Mouse (Mus musculus): Measurements from ENCODE around the gene Psmb4. TPM values are rescaled to one million over a fixed set of nuclear protein-coding genes. Genes with fewer than 3 reads are reported as not detected.
A peak's percentile ranks its signal among the peaks of the same experiment; 100 is the strongest.
"Not testable (repeated sequence)": the region's sequence is repeated elsewhere in the genome, so short reads cannot be mapped to it uniquely, and the experiment has no call there.

Psmb4 gene
- polyA plus RNA-seq, 1 experiment: 285 TPM

DNA sequence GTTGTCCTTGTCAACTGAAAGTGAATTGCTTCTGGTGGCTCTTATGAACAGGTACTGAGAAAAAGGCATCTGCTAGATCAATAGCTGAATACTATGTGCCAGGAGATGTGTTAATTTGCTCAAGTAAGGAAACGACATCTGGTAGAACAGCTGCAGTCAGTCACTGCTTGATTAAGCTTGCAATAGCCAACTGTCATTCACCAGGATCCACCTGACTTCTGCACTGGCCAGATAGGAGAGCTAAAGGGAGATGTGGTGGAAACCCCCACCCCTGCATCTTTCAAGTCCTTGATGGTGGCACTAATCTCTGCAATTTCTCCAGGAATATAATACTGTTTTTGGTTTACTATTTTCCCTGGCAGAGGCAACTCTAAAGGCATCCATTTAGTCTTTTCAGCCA is 19.7 kb upstream of the Psmb4 start:
- DNase-seq (ENCODE audit: low read depth): no peak

DNA sequence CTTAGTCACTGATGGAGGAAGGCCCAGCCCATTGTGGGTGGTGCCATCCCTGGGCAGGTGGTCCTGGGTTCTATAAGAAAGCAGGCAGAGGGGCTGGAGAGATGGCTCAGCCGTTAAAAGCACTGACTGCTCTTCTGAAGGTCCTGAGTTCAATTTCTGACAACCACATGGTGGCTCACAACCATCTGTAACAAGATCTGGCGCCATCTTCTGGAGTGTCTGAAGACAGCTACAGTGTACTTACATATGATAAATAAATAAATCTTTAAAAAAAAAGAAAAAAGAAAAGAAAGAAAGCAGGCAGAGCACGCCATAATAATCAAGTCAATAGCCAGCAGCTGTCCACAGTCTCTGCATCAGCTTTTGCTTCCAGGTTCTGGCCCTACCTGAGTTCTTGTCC is 18.0 kb upstream of the Psmb4 start:
- DNase-seq (ENCODE audit: low read depth): not testable (repeated sequence)

DNA sequence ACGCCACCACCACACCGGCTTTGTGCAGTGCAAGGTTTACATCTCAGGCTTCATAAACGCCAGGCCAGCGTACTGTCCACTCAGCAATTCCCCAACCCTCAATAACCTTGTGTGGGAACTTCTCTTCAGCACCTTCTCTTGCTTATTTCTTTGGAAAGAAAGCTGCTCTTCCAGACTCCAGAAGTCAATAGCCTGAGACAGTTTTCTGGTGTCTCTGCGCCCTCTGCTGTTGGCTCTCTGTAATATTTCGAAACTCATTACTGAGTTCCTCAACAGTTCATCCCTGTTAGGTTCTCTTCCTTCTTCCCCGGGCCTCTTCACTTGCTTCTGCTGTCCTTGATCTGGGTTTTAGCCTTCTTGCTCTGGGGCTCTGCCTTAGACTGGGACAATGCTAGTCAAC is 16.0 kb upstream of the Psmb4 start:
- no peak for DNase-seq (ENCODE audit: low read depth)

DNA sequence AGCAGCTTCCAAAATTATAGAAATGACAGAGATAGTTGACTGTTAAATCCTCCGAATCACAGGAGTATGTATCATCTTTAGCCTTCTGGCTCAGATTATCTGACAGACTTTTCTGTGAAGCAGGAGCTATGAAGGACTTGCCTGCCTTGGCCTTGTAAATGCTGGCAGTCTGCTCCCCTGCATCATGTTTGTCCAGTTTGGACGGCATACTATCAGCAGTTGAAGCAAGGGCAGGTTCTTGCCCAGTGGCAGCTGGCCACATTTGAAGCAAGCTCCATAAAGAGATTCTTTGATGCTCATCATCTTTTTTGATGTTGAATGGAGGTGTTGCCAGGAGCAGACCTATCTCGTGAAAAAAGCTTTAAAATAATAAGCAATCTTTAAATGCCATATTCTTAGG is 7.3 kb upstream of the Psmb4 start:
- no peak for DNase-seq (ENCODE audit: low read depth)

DNA sequence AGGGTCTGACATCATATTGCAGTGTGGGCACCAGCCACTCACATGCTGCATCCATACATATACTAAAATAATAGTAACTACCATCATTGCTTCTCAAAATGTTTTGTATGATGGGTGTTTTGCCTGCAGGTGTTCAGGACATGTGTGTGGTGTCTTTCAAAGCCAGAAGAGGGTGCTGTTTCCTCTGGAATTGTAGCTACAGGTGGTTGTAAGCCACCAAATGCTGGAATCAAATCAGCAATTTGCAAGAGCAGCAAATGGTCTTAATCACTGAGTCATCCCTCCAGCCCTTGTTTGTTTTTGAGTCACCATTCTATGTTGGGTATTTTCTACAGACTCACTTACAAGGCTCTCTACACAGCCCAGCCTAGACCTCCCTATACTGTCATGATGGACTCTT is 1.8 kb upstream of the Psmb4 start:
- no peak for DNase-seq (ENCODE audit: low read depth)

DNA sequence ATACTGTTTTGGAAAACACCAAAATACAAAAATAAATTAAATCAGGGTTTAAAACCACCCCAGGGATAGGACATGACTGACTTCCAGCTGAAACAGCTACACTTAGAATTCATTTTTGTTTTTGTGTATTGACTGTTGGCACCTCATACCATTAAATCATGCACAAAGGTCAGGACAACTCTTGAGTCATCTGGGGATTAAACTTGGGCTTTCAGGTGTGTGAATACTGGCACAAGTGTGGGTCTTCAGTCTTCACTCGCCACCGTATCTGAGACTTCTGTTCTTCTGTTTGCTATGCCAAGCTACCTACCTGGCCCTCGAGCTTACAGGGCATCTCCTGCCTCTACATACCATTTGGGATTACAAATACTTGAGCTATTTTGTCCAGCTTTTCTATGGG is 4.2 kb downstream of the Psmb4 start:
- no peak for DNase-seq (ENCODE audit: low read depth)

DNA sequence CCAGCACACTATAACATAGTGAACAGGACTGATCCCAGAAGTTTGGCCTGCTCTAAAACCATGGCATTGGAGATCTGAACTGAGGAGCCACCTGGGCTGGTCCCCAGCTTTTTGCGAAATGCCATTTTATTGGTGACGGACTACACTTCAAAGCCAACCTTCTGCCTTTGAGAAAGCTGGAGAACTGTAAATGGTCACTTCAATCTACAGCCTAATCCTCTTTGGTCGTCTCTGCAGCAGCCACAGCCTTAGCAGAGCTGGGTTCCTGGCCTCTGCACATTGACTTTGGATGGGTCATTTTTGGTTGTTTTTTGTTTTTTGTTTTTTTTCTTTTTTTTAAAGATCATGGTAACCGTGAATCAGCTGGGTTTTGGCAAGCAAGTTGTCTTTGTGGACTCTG is 4.9 kb downstream of the Psmb4 start:
- DNase-seq (ENCODE audit: low read depth): no peak

DNA sequence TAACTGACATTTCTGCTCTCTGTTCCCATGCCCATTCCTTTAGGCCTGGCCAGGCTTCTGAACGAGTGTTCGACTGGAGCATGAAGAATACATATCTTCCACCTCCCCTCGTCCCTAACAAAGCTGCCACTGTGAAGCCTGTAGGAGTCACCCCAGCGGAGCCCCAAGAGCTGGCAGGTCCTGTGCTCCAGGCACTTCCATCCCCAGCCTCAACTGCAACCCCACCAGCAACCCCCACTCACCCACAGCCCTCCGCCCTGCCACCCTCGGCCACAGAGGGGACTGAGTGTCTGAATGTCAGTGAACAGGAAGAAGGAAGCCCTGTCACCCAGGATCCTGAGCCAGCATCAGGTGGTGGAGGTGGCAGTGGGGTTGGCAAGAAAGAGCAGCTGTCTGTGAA is 8.1 kb downstream of the Psmb4 start:
- DNase-seq (ENCODE audit: low read depth): no peak

DNA sequence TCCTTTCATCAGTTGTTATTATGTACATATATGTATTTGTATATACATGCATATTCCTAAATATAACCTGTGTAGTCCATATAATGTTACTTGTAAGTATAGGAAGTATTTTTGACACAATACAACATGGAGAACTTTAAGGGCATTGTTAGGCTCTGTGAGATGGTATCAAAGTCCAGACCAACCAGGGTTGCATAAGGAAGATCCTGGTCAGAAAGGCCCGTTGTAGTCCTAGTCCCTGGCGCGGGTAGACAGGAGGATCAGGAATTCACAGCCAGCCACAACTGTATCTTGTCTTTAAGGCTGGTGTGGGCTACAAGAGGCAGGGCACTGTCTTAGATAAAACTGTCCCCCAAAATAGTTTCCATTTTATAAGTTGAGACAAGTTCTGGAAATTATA is 17.8 kb downstream of the Psmb4 start:
- no peak for DNase-seq (ENCODE audit: low read depth)

DNA sequence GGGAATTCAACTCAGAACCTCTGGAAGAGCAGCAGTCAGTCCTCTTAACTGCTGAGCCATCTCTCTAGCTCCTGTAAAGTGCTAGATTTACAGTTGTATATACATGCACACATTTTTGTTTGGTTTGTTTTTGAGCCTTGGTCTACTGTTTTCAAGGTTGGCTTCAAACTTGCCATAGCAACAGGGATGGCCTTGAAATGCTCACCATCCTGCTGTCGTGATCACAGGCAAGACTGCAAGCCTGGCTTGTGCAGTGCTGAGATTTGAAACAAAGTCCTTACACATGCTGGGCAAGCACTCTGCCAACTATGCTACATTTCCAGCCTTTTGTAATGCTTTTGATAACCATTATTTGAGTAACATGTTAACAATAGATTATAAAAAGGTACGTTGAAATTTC is 27.3 kb downstream of the Psmb4 start:
- DNase-seq (ENCODE audit: low read depth): no peak

DNA sequence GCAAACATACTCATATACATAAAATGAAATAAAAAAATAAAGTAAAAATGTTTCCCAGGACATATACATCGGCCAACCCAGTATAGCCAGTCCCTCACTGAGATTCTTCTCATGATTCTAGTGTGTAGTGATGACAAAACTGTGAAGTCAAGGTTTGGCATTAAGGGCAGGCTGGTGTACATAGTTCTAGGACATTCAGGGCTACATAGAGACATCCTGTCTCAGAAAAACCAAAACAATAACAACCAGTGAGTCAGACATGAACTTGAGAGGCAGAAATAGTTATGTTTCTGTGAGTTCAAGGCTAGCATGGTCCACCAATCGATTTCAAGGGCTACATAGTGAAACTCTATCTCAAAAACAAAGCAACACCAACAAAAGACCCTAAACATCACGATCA is 34.5 kb downstream of the Psmb4 start:
- DNase-seq (ENCODE audit: low read depth): no peak

DNA sequence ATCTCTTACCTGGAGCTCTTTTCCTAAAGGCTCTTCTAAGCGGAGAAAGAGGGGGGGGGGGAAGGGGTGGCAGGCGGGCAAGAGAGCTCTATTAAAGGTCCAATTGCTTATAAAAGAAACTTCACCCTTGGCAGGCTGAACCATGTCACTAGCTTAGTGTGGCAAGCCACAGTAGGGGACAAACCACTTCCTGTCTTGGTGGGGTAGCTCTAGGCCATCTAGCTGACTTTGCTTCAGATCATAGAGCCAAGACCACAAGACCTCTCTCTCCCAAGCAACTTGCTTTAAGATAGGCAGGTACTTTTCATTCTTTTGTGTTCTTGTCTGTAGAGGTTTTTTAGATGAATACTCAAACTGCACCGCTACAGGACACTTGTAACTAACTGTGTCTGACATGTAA is 35.0 kb downstream of the Psmb4 start:
- DNase-seq (ENCODE audit: low read depth): no peak

DNA sequence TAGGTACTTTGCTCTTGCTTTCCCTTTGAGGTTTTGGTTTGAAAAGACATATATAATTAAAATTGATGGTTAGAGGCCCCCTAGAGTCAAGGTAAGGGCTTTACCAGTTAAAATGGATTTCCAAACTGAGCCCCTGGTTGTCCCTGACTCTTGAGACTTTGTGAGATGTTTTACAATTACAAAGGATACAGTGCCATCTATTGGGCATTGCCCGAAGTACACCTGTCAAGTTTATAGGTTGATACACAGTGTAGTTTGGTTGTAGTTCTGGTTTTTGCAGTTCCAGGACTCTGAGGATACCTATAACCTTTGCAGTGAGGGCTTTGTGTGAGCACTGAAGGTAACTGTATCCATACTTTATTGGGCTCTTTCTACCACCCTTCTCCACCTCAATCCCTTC is 37.4 kb downstream of the Psmb4 start:
- no peak for DNase-seq (ENCODE audit: low read depth)

DNA sequence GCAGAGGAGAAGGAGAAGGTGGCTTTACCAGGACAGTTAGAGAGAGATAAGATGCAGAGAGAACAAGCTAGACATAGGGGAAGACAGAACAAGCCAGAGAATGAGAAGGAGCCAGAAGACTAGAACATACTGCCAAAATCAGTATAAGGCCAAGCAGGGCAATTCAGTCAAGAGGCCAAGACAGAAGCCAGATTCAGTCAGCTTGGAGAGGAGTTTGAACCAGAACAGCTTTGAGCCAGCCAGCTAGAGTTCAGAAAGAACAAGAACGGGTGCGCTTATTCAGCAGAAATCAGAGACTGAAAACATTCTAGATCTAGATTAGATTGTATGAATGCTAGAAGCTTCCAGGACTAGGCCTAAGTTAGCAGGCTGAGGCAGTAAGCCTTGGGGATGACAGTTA is 39.4 kb downstream of the Psmb4 start:
- DNase-seq (ENCODE audit: low read depth): no peak

DNA sequence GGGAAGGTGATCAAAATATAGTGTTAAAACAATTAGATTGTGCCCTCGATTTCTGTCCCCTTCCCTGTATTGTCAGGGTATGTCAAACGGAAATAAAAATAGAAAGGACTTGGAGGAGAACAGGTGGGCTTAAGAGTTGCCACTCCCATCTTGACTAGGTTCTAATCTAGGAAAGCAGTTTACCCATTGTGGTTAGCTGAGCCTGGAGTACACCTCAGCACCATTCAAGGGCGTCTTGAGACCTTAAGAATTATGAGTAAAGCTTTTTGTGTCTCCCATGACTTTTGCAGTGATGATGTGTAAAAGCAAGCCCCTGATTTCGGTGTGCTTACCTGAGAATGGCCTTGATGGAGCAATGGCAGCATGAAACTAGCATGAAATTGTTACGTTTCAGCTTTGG is 47.7 kb downstream of the Psmb4 start:
- no peak for DNase-seq (ENCODE audit: low read depth)

DNA sequence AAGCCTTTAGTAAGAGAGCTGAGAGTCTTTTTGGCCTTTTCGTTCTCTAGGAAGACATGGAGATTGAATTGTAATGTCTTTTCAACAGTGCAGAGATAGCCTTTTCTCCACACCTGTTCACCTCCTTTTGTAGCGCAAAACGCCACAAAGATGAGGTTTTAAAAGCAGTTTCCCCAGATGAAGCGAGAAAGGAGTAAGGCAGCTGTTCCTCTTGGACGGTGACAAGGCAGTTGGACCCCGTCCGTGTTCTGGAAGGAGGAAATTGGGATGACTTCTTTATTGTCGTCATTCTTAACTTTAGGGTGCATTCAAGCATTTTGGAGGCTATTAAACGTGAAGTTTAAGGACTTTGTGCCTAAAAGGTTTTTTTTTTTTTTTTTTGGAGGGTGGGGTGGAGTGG is 48.1 kb downstream of the Psmb4 start:
- no peak for DNase-seq (ENCODE audit: low read depth)

DNA sequence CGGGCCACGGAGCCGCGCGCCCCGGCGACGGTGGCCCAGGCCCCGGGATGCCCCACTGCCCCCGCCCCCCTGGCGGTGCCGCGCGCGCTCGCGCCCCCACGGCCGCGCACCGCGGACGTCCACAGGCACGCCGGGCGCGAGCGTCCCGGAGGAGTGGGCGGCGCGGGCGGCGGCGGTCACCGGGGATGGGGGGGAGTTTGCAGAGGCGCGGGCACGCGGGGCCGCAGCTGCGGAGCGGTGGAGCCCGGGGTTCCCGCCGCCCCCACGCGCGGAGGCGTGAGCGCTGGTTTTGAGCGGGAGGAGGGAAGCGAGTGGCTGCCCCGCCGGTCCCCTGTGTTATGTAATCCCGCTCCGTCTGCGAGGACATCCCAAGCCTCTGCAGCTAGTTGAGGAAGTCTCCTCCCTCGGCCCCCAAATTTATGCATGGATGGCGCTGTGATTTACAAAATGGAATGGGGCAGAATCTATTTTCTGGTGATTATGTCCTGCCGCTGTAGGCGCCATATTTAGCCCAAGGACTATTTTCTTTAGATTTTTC is 48.7 kb downstream of the Psmb4 start:
- DNase-seq (ENCODE audit: low read depth): no peak

DNA sequence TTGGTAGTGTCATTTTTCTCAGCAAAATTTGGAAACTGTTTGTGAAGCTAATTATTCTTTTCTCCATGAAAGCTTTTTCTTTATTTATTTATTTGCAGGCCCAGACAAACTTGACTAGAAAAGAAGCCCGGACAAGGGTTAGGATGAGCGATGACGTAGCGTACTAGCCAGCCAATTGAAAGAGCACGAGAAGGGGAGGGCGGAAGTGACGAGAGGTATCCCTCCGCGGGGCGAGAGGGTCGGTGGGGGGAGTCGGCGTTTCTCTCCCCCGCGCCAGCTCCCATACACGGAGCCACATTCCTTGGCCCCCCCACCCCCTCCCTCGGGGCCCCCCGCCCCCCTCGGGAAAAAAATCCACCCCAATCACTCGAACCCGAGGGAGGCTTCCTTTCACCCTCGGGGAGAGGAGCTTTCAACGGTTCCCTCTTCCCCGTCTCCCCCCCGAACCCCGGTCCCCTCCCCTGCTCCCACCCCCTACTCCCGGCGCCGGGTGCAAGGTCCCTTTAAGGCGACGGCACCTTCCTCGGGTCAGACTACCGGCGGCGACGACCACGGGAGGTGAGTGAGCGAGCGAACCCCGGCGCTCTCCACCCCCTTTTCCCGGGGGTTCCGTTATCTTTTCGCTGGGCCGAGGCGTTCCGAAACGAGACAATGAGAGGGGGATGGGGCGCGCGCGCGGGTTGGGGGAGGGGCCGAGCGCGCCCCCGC is 49.4 kb downstream of the Psmb4 start, which contains the start of gene Pogz:
Pogz (plus strand) TSS at position 385 of the 708 bp plus-strand sequence.
- DNase-seq (ENCODE audit: low read depth): peak; percentile 58

DNA sequence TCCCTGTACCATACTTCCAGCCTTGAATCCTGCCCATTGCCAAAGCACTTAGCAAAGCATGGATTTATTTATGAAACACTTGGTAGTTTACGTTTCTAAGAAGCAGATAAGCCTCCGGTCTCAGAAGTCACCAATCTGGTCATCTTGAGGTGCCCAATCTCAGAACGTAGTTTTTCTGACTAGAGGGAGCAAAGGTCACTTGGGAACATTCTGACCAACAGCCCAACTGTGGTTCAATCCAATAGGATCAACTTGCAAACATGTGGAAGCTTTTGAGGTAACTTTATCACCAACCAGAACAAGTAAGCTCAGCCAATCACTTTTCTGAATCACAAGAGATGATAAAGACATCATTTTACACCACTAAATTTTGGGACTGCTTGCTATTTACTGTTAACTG is 51.4 kb downstream of the Psmb4 start:
- no peak for DNase-seq (ENCODE audit: low read depth)

Other genes with a start within 250 kb of the Psmb4 start
- gene Gm10972, start 243.8 kb downstream of the Psmb4 start, polyA plus RNA-seq (2012; rRNA removed): not detected in 2 replicates
- 10.5 and 10.7 TPM in 2 replicates for gene Tuft1, start 228.1 kb downstream of the Psmb4 start, polyA plus RNA-seq (2012; rRNA removed)
- 6.3 and 6.4 TPM in 2 replicates for gene Selenbp2, start 193.4 kb downstream of the Psmb4 start, polyA plus RNA-seq (2012; rRNA removed)
- gene Cgn, start 100.5 kb downstream of the Psmb4 start, polyA plus RNA-seq (2012; rRNA removed): 5.3 and 7.5 TPM in 2 replicates
- gene Pogz, start 49.4 kb downstream of the Psmb4 start, polyA plus RNA-seq (2012; rRNA removed): 16.2 and 21.9 TPM in 2 replicates
- gene Selenbp1, start 46.1 kb upstream of the Psmb4 start, polyA plus RNA-seq (2012; rRNA removed): 130 and 163 TPM in 2 replicates
- 12.5 and 15.4 TPM in 2 replicates for gene Rfx5, start 67.1 kb upstream of the Psmb4 start, polyA plus RNA-seq (2012; rRNA removed)
- gene Pi4kb, start 87.8 kb upstream of the Psmb4 start, polyA plus RNA-seq (2012; rRNA removed): 43.4 and 50.7 TPM in 2 replicates
- 24.9 and 28.0 TPM in 2 replicates for gene Zfp687, start 128.5 kb upstream of the Psmb4 start, polyA plus RNA-seq (2012; rRNA removed)
- 182 and 227 TPM in 2 replicates for gene Psmd4, start 155.7 kb upstream of the Psmb4 start, polyA plus RNA-seq (2012; rRNA removed)
- gene Pip5k1a, start 220.0 kb upstream of the Psmb4 start, polyA plus RNA-seq (2012; rRNA removed): 19.6 and 21.0 TPM in 2 replicates
- gene Vps72, start 224.1 kb upstream of the Psmb4 start, polyA plus RNA-seq (2012; rRNA removed): 42.0 and 43.5 TPM in 2 replicates
- gene Tmod4, start 237.5 kb upstream of the Psmb4 start, polyA plus RNA-seq (2012; rRNA removed): 0.42 and 0.63 TPM in 2 replicates
- 36.7 and 37.0 TPM in 2 replicates for gene Scnm1, start 247.1 kb upstream of the Psmb4 start, polyA plus RNA-seq (2012; rRNA removed)
- 8.8 and 9.4 TPM in 2 replicates for gene Lysmd1, start 247.1 kb upstream of the Psmb4 start, polyA plus RNA-seq (2012; rRNA removed)